In the genomic region with DNA sequence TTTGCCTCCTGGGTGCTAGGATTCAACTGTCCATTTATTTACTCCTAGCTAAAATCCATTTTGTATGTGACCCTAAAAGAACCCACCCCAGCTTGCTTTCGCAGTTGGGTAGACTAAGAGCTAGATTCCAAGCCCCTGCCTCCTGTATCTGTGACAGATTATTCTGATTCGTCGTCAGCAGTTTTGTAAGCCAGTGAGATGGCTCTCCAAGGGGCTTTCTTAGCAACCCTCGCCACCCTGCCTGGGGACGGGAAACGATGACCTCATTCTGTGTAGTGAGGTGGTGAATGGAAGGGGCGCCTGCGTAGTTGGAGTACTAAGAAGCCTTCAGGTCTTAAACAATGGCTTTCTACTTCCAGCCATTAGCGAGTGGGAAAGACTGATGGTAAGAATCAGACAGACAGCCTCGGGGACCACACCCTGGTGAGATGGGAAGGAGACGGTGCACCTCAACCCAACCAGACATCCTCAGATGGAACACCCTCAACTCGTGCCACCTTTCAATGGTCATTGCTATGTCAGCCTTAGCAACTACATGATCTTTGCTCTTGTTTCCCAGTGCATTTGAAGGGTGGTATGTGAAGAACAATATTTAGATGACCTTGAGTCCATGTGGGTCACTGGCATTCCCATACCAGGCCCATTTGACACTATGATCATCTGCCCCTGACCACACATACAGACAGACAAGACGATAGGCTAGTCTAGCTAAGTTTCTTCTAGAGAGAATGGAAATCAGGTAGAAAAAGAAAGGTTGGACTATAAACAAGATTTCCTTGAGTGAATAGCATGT, we compare ENCODE assay signal across 23 mouse cellular contexts. TPM values are rescaled to one million over a fixed set of nuclear protein-coding genes. Genes with fewer than 3 reads are reported as not detected.
A peak's percentile ranks its signal among the peaks of the same experiment; 100 is the strongest.
DNase-seq lines count a peak whose midpoint lies in the region; ATAC-seq and TF ChIP-seq lines count a peak whose summit lies in the region.
"Had no signal": no experiment of that assay in that cellular context is flagged by ENCODE, and none has a peak within 500 bp of the region (broad histone marks: within the 10 kb centered on the region; RNA-seq: fewer than 3 reads in every experiment).

No protein-coding gene starts in this region.

- no peak for DNase-seq in heart, postnatal 14 days
- no peak for DNase-seq in heart, adult 11 months
- peak; percentile 90 for DNase-seq in CH12.LX (ENCODE audit: extremely low read depth)
- no peak for DNase-seq in kidney, adult 11 months
- DNase-seq: adrenal gland, postnatal 14 days; B cell, adult 2 months; cerebellum, adult 18-20 months; cerebellum, adult 9-11 months; cerebellum, postnatal 36 days; gastrocnemius, postnatal 14 days; kidney, adult 9 months had no signal

- H3K27ac ChIP-seq in heart, embryonic 11.5 days (ENCODE audit: low read depth, low read length) = peak overlapping the region; percentile 95
- H3K27ac ChIP-seq in heart, embryonic 15.5 days = peak overlapping the region; percentile 95
- peak overlapping the region; percentile 100 for H3K27ac ChIP-seq in CH12.LX (ENCODE audit: insufficient read depth, low read depth)
- 0 out of 2 replicates have a peak overlapping the region, but pooled peaks have one; percentile 93 for H3K27ac ChIP-seq in small intestine, adult 2 months (ENCODE audit: insufficient read depth, low read depth, low read length)
- H3K27ac ChIP-seq: embryonic facial prominence, embryonic 13.5 days; forebrain, embryonic 12.5 days; hindbrain, embryonic 12.5 days; kidney, postnatal 0 days had no signal

- WGBS in heart, embryonic 11.5 days (ENCODE audit: insufficient replicate concordance) = 77% methylated on average over 13 of the region's 13 CpGs
- 76% methylated on average over 13 of the region's 13 CpGs for WGBS in heart, embryonic 15.5 days
- WGBS in small intestine, adult 2 months = 93% methylated on average over 13 of the region's 13 CpGs

- no peak overlapping the region for H3K4me2 ChIP-seq in heart, embryonic 11.5 days
- no peak overlapping the region for H3K4me2 ChIP-seq in heart, embryonic 15.5 days
- peak overlapping the region; percentile 82 for H3K4me2 ChIP-seq in CH12.LX (ENCODE audit: insufficient read depth, low read depth, poor library complexity, severe bottlenecking)
- H3K4me2 ChIP-seq: embryonic facial prominence, embryonic 13.5 days; forebrain, embryonic 12.5 days; hindbrain, embryonic 12.5 days had no signal

- H3K9me3 ChIP-seq in heart, embryonic 11.5 days (replicated peaks; ENCODE audit: control insufficient read depth, low read length) = no peaks in the 10 kb centered on the region
- no peaks in the 10 kb centered on the region for H3K9me3 ChIP-seq in heart, embryonic 15.5 days (replicated peaks)
- H3K9me3 ChIP-seq in CH12.LX (replicated peaks; ENCODE audit: low read length) = peaks cover under 1% of the 10 kb centered on the region
- H3K9me3 ChIP-seq: embryonic facial prominence, embryonic 13.5 days; forebrain, embryonic 12.5 days; hindbrain, embryonic 12.5 days had no signal

- TF ChIP-seq CTCF in CH12.LX (conservative IDR thresholded peaks at IDR 0.05 in 1 of 2, IDR thresholded peaks at IDR 0.05 in 1 of 2; ENCODE audit: low read depth in 2 of 2, low read length in 2 of 2) = no peak
- TF ChIP-seq CTCF in small intestine, adult 2 months (IDR thresholded peaks at IDR 0.05; ENCODE audit: extremely low read depth, insufficient read length, insufficient replicate concordance, low read depth, low read length) = no peak

- H3K27me3 ChIP-seq in heart, embryonic 11.5 days (ENCODE audit: control insufficient read depth, insufficient read depth, low read length) = no peaks in the 10 kb centered on the region
- H3K27me3 ChIP-seq in heart, embryonic 15.5 days = no peaks in the 10 kb centered on the region
- H3K27me3 ChIP-seq in CH12.LX (replicated peaks) = no peaks in the 10 kb centered on the region
- no peaks in the 10 kb centered on the region for H3K27me3 ChIP-seq in small intestine, adult 2 months (ENCODE audit: control insufficient read depth, insufficient read depth, low read length)
- H3K27me3 ChIP-seq: embryonic facial prominence, embryonic 13.5 days; forebrain, embryonic 12.5 days; hindbrain, embryonic 12.5 days had no signal

- ATAC-seq in heart, embryonic 11.5 days (replicated peaks; ENCODE audit: insufficient number of reproducible peaks, low FRiP score, low TSS enrichment) = no peak
- ATAC-seq in heart, embryonic 15.5 days (replicated peaks; ENCODE audit: insufficient number of reproducible peaks, insufficient read depth, low FRiP score, low read depth) = no peak
- ATAC-seq: CD4-positive, CD25-positive, alpha-beta regulatory T cell, adult 4 months; forebrain, embryonic 16.5 days; hindbrain, embryonic 16.5 days; inflammation-experienced regulatory T-cells, adult 6 months; intestine, postnatal 0 days had no signal

- in situ Hi-C loops in CH12.LX (cut with MboI; ENCODE audit: low pct_ligation_motif_present, low pct_unique_long_range_greater_than_20kb, low sequenced_read_pairs) = no loop called here

- H3K4me1 ChIP-seq in heart, embryonic 11.5 days (ENCODE audit: control insufficient read depth, insufficient read depth, low read length) = peaks cover 34% of the 10 kb centered on the region
- H3K4me1 ChIP-seq in heart, embryonic 15.5 days (replicated peaks) = peaks cover 48% of the 10 kb centered on the region
- H3K4me1 ChIP-seq in CH12.LX (ENCODE audit: control insufficient read depth in 1 of 2, insufficient read depth in 2 of 2) = peaks cover 31 to 91% of the 10 kb centered on the region in 2 experiments
- no peaks in the 10 kb centered on the region; the same call in 1 of the 2 replicates for H3K4me1 ChIP-seq in small intestine, adult 2 months (ENCODE audit: control insufficient read depth, insufficient read depth, insufficient read length, low read length)

- TF ChIP-seq POLR2A in CH12.LX (IDR thresholded peaks at IDR 0.05; ENCODE audit: low read depth, low read length) = no peak; the same call in 1 of the 2 replicates
- no peak for TF ChIP-seq POLR2A in small intestine, adult 2 months (IDR thresholded peaks at IDR 0.05; ENCODE audit: low read depth, low read length)

- H3K9ac ChIP-seq in heart, embryonic 11.5 days (ENCODE audit: low read depth, low read length) = no peak overlapping the region
- H3K9ac ChIP-seq in heart, embryonic 15.5 days = no peak overlapping the region
- peak overlapping the region; percentile 92 for H3K9ac ChIP-seq in CH12.LX (ENCODE audit: insufficient read depth, low read depth)
- H3K9ac ChIP-seq: embryonic facial prominence, embryonic 13.5 days; forebrain, embryonic 12.5 days; hindbrain, embryonic 12.5 days had no signal

- TF ChIP-seq EP300 in CH12.LX (IDR thresholded peaks at IDR 0.05; ENCODE audit: low read length) = no peak

- intact Hi-C loops in heart, postnatal 14 days (cut with DNase I) = no loop called here

- no peak; the same call in 1 of the 2 replicates for TF ChIP-seq RAD21 in CH12.LX (IDR thresholded peaks at IDR 0.05; ENCODE audit: low read depth, low read length)

- no peaks in the 10 kb centered on the region for H3K36me3 ChIP-seq in heart, embryonic 11.5 days (ENCODE audit: control insufficient read depth, insufficient read depth, low read length)
- H3K36me3 ChIP-seq in heart, embryonic 15.5 days = no peaks in the 10 kb centered on the region
- H3K36me3 ChIP-seq in CH12.LX (replicated peaks in 1 of 2; ENCODE audit: control insufficient read depth in 1 of 2, insufficient read depth in 1 of 2, low read length in 1 of 2) = peaks cover 15 to 49% of the 10 kb centered on the region in 2 experiments
- H3K36me3 ChIP-seq in small intestine, adult 2 months (ENCODE audit: control insufficient read depth, insufficient read depth, low read length) = no peaks in the 10 kb centered on the region
- H3K36me3 ChIP-seq: embryonic facial prominence, embryonic 13.5 days; forebrain, embryonic 12.5 days; hindbrain, embryonic 12.5 days had no signal

- dilution Hi-C loops in CH12.LX (cut with MboI; ENCODE audit: extremely low pct_ligation_motif_present, extremely low pct_unique_long_range_greater_than_20kb, low sequenced_read_pairs) = no loop called here

- H3K79me2 ChIP-seq in CH12.LX (replicated peaks; ENCODE audit: control insufficient read depth, extremely low read depth, insufficient read depth, poor library complexity, severe bottlenecking) = peaks cover 31% of the 10 kb centered on the region

- no peak overlapping the region for H3K4me3 ChIP-seq in heart, embryonic 11.5 days (ENCODE audit: low read depth, low read length)
- no peak overlapping the region for H3K4me3 ChIP-seq in heart, embryonic 15.5 days
- H3K4me3 ChIP-seq in CH12.LX (replicated peaks in 1 of 3; ENCODE audit: low read depth in 2 of 3, low read length in 2 of 3, poor library complexity in 1 of 3) = peak overlapping the region in 1 of 3 experiments; percentile 27
- H3K4me3 ChIP-seq in small intestine, adult 2 months (ENCODE audit: low read depth, low read length) = no peak overlapping the region
- H3K4me3 ChIP-seq: embryonic facial prominence, embryonic 13.5 days; forebrain, embryonic 12.5 days; hindbrain, embryonic 12.5 days had no signal

TF ChIP-seq in CH12.LX, 34 proteins besides CTCF, POLR2A, EP300 and RAD21 (continues in another document):
- TF ChIP-seq ETS1 (conservative IDR thresholded peaks at IDR 0.05; ENCODE audit: low read depth, low read length) = peak; percentile 73
- no peak for TF ChIP-seq ZKSCAN1 (IDR thresholded peaks at IDR 0.05; ENCODE audit: borderline replicate concordance, low read depth, low read length)
- no peak for TF ChIP-seq ZC3H11A (IDR thresholded peaks at IDR 0.05; ENCODE audit: low read depth, low read length)
- peak; percentile 31; the same call in 1 of the 2 replicates for TF ChIP-seq MEF2A (IDR thresholded peaks at IDR 0.05; ENCODE audit: borderline replicate concordance, low read depth, low read length)
- peak; percentile 45; the same call in 1 of the 2 replicates for TF ChIP-seq ZMIZ1 (IDR thresholded peaks at IDR 0.05; ENCODE audit: low read depth, low read length)
- TF ChIP-seq ZNF384 (IDR thresholded peaks at IDR 0.05; ENCODE audit: low read depth, low read length) = peak; percentile 16; the same call in 1 of the 2 replicates
- peak; percentile 57; the same call in 1 of the 2 replicates for TF ChIP-seq SIN3A (IDR thresholded peaks at IDR 0.05; ENCODE audit: low read length)
- TF ChIP-seq TBP (conservative IDR thresholded peaks at IDR 0.05; ENCODE audit: low read depth, low read length) = no peak
- TF ChIP-seq POLR2AphosphoS2 (IDR thresholded peaks at IDR 0.05; ENCODE audit: low read depth, low read length) = peak; percentile 54; the same call in 1 of the 2 replicates
- TF ChIP-seq JUN (IDR thresholded peaks at IDR 0.05; ENCODE audit: insufficient read depth, low read depth, low read length) = peak; percentile 91
- TF ChIP-seq SMC3 (IDR thresholded peaks at IDR 0.05; ENCODE audit: low read depth, low read length) = peak; percentile 23

RNA-seq across cellular contexts. Expression of a gene that starts 13.9 kb away (rescaled TPM):
- polyA plus RNA-seq in heart, embryonic 11.5 days (2014; fragmentation: Nextera tagmentation; extraction: Ambion mirVana) = 22.7 and 24.7 TPM in 2 replicates
- total RNA-seq in heart, postnatal 14 days (2021) = 10 to 100 TPM; 28.5 to 35.0 TPM
- polyA plus RNA-seq in heart, embryonic 15.5 days (2015; fragmentation: Nextera tagmentation; extraction: Ambion mirVana) = 28.7 and 29.8 TPM in 2 replicates
- total RNA-seq in CH12.LX (2012; rRNA removed) (83.6 and 102 TPM in 2 replicates), CH12.LX (2014; rRNA removed) (67.9 and 68.8 TPM in 2 replicates)
- polyA plus RNA-seq in CH12.LX (2012; ENCODE audit: insufficient read length, low read depth) = 51.7 and 53.0 TPM in 2 replicates
- 3.8 and 7.7 TPM in 2 replicates for polyA plus RNA-seq in small intestine, adult 2 months (2012; rRNA removed)
